Mouse (Mus musculus) midbrain, embryonic 14.5 days (tissue): Measurements from ENCODE around the gene Usf1. TPM values are rescaled to one million over a fixed set of nuclear protein-coding genes. Genes with fewer than 3 reads are reported as not detected.
A peak's percentile ranks its signal among the peaks of the same experiment; 100 is the strongest.

Experiments
- ATAC-seq: fragments of 200-750 bp; cut with Nextera tagmentation; 2 replicates; pipeline ENCODE4 v1.8.0; 2017; ENCODE audit warnings: moderate number of reproducible peaks, moderate library complexity; ENCODE audit not compliant: low FRiP score, low TSS enrichment
- DNase-seq: peaks from one replicate; pipeline ENCODE4 v3.0.0-alpha.2; 2015
- H3K27ac ChIP-seq: fragments of 300-500 bp; sonication (generic); replicated peaks from 2 replicates; pipeline ENCODE4 v1.5.1; 2014; ENCODE audit warnings: mild to moderate bottlenecking, low read depth, low read length, moderate library complexity
- H3K27me3 ChIP-seq: fragments of 300-500 bp; sonication (generic); 2 replicates; pipeline ENCODE4 v1.6.1; 2014; ENCODE audit warnings: low read length, control low read depth, mixed read lengths; ENCODE audit not compliant: control insufficient read depth, insufficient read depth
- H3K36me3 ChIP-seq: fragments of 300-500 bp; sonication (generic); 2 replicates; pipeline ENCODE4 v1.6.1; 2014; ENCODE audit warnings: low read length, control low read depth; ENCODE audit not compliant: control insufficient read depth, insufficient read depth
- H3K4me1 ChIP-seq: fragments of 300-500 bp; sonication (generic); 2 replicates; pipeline ENCODE4 v1.6.1; 2014; ENCODE audit warnings: mild to moderate bottlenecking, antibody characterized with exemption, low read length, control low read depth; ENCODE audit not compliant: control insufficient read depth, insufficient read depth
- H3K4me2 ChIP-seq: fragments of 300-500 bp; sonication (generic); 2 replicates; pipeline ENCODE4 v1.6.1; 2014; ENCODE audit warnings: mild to moderate bottlenecking, low read length, moderate library complexity
- H3K4me3 ChIP-seq: fragments of 300-500 bp; sonication (generic); replicated peaks from 2 replicates; pipeline ENCODE4 v1.5.1; 2014; ENCODE audit warnings: low read depth, low read length
- H3K9ac ChIP-seq: fragments of 300-500 bp; sonication (generic); replicated peaks from 2 replicates; pipeline ENCODE4 v1.6.1; 2014; ENCODE audit warnings: mild to moderate bottlenecking, low read length, moderate library complexity
- H3K9me3 ChIP-seq: fragments of 300-500 bp; sonication (generic); 2 replicates; pipeline ENCODE4 v1.6.1; 2016; ENCODE audit warnings: low read length, control low read depth, mixed read lengths; ENCODE audit not compliant: control insufficient read depth
- WGBS: fragments of 180-500 bp; shearing (Covaris S2); extraction: QIAGEN DNeasy Blood & Tissue Kit; methylation state at CpG from one replicate; pipeline ENCODE4 v1.1.7; 2014; 5-methylcytosine and 5-hydroxymethylcytosine counted together
- polyA plus RNA-seq: library from polyadenylated mRNA; unstranded; fragments of >200 nt; fragmentation: Nextera tagmentation; extraction: Ambion mirVana; gene quantifications from 2 replicates; pipeline ENCODE4 v1.2.1, GENCODE M21; 2014

The Usf1 gene
- polyA plus RNA-seq, 1 experiment from 2014 or later, result 207 TPM

DNA sequence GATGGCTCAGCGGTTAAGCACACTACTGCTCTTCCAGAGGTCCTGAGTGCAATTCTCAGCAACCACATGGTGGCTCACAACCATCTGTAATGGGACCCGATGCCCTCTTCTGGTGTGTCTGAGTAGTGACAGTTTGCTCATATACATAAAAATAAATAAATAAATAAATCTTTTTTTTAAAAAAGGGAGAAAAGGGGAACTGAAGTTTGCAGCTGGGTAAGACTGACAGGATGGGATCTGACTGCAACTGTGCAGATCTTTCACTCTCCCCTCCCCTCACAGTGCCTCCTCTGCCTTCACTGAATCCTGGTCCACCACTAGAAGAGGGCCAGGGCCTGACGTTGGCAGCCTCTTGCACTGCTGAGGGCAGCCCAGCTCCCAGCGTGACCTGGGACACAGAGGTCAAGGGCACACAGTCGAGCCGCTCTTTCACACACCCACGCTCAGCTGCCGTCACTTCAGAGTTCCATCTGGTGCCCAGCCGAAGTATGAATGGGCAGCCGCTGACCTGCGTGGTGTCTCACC lies 29.0 kb upstream of the Usf1 start:
- Histone ChIP-seq H3K4me3 (no peak overlapping the region), H3K27ac (no peak overlapping the region), H3K9ac (no peak overlapping the region), H3K4me1 (peaks cover 7% of the 10 kb centered on the region), H3K4me2 (no peak overlapping the region), H3K9me3 (no peaks in the 10 kb centered on the region), H3K27me3 (no peaks in the 10 kb centered on the region), H3K36me3 (no peaks in the 10 kb centered on the region)
- DNase-seq, result no peak
- ATAC-seq, result no peak
- 90% methylated on average over 11 of the region's 11 CpGs for WGBS

DNA sequence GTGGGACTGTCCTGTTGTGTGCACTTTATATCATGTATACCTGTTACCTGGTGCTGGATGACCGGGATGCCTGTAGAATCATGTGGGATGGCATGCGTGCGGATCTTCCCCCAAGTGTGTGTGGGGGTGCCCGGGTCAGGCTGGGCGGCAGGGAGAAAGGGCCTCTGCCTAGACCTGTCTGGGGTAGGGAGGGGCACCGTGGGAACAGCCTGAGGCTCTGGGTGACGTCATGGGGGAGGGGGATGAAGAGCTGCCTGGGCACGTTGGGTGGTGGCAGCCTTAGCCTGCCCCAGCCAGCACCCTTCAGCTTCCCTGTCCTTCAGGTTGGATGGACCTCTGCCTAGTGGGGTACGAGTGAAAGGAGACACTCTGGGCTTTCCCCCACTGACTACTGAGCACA lies 26.8 kb upstream of the Usf1 start:
- no peaks in the 10 kb centered on the region for H3K36me3 ChIP-seq
- no peaks in the 10 kb centered on the region for H3K27me3 ChIP-seq
- H3K9me3 ChIP-seq, result no peaks in the 10 kb centered on the region
- H3K9ac ChIP-seq, result no peak overlapping the region
- DNase-seq, result no peak
- ATAC-seq, result no peak
- H3K27ac ChIP-seq, result no peak overlapping the region
- WGBS, result 68% methylated on average over 9 of the region's 9 CpGs
- H3K4me2 ChIP-seq, result no peak overlapping the region
- no peak overlapping the region for H3K4me3 ChIP-seq
- peaks cover 7% of the 10 kb centered on the region for H3K4me1 ChIP-seq

DNA sequence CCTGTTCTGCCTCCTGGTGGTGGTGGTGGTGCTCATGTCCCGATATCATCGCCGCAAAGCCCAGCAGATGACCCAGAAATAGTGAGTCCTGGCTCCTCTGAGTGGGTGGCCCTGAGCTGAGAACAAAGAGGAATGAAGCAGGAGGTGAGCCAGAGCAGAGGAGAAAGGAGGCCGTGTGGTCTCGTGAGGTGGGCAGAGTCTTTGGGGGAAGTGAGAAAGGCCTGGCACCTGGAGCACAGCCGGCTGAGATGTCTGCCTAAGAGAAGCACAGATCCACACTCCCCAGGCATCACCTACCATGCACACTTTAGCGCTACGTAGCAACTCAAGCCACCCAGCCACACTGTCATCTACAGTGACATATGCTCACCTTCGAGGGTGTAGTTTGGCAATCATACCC lies 25.9 kb upstream of the Usf1 start:
- H3K27me3 ChIP-seq, result no peaks in the 10 kb centered on the region
- H3K4me1 ChIP-seq, result peaks cover 1% of the 10 kb centered on the region; the same call in 1 of the 2 replicates
- H3K9me3 ChIP-seq, result no peaks in the 10 kb centered on the region
- DNase-seq (no peak), ATAC-seq (no peak)
- no peak overlapping the region for H3K4me2 ChIP-seq
- no peak overlapping the region for H3K4me3 ChIP-seq
- WGBS, result 70% methylated on average over 9 of the region's 9 CpGs
- no peaks in the 10 kb centered on the region for H3K36me3 ChIP-seq
- no peak overlapping the region for H3K9ac ChIP-seq
- no peak overlapping the region for H3K27ac ChIP-seq

DNA sequence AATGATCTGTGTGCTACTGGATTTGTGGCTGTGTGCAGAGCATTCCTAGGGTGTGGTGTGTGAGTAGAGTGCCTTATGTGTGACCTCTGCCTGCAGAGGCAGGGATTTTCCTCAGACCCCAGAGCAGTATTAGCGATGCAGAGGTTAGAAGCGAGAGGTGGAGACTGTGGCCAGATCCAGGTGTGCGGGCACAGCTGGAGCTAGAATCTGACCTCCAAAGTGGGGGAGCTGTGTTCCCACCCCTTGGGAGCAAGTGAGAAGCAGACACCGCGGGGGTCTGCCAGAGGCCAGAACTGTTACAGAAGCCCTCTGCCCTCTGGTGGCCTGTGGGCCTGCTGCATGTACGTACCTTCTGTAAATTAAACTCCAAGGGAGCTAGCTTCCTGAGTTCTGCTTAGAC lies 24.0 kb upstream of the Usf1 start:
- Histone ChIP-seq H3K4me2 (no peak overlapping the region), H3K9ac (no peak overlapping the region), H3K4me1 (no peaks in the 10 kb centered on the region), H3K27ac (no peak overlapping the region), H3K36me3 (no peaks in the 10 kb centered on the region), H3K9me3 (no peaks in the 10 kb centered on the region), H3K4me3 (no peak overlapping the region), H3K27me3 (no peaks in the 10 kb centered on the region)
- DNase-seq (peak; percentile 60), ATAC-seq (no peak)
- 29% methylated on average over 6 of the region's 6 CpGs for WGBS

DNA sequence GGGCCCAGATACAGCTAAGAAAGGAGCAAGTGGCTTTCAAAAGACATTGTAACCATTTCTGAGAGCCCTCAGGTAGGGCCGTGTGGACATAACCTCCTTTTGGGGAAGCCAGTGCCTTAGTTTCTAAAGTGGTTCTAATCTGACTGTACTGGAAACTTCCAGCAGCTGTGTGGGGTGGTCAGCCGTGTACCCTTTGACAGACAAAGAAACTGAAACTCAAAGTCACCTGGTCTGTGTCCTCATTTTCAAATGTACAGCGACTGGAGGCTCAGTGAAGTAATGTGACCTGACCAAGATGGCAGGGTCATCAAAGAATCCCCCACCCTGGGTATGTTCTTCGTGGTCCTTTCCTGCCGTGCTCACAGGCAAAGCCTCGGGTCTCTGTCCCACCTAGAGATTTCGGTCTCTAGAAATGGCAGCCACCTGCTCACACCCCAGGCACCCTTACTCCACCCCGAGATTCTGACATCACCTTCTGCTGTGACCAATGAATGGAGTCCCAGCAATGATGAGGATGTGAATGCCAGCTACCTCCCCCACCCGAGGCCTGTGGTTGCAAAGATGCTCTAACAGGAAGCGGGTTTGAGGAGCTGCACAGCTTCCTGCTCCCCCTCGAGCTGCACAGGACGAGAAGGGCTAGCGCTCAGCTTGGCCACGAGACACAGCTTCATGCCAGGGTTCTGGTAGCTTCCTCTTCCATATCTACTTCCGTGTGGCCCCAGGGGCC lies 22.6 kb upstream of the Usf1 start, which contains the start of gene Arhgap30:
Gene Arhgap30 (plus strand): TSS at position 579 of the 727 bp plus-strand sequence.
- Histone ChIP-seq H3K4me3 (no peak within 1 kb of the TSS), H3K27me3 (no peaks in the 10 kb centered on the region), H3K36me3 (no peaks in the 10 kb centered on the region), H3K9ac (no peak within 1 kb of the TSS), H3K27ac (no peak within 1 kb of the TSS), H3K4me2 (no peak within 1 kb of the TSS), H3K9me3 (no peaks in the 10 kb centered on the region), H3K4me1 (no peaks in the 10 kb centered on the region)
- 85% methylated on average over 15 of the region's 15 CpGs for WGBS
- DNase-seq, result no peak
- ATAC-seq, result no peak

DNA sequence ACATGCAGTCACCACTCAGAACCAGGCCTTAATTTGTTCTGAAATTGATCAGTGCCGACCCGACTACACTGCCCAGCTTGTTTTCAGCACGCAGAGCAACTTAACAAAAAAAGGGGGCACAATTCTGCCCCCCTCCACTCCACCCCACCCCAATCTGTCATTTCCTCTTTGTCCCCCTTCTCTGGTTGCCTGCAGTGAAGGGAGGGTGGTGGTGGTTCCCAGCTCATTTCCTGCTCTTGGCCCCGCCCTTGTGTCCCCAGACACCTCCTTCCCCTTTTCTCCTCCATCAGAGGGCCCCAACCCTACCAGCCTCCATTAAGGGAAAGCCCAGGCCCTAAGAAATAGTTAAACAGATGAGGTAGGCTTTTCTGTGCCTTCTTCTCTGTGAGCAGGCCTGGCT lies 21.0 kb upstream of the Usf1 start:
- H3K9ac ChIP-seq, result no peak overlapping the region
- DNase-seq (no peak), ATAC-seq (no peak)
- no peak overlapping the region for H3K27ac ChIP-seq
- WGBS, result 89% methylated on average over 4 of the region's 4 CpGs
- no peak overlapping the region for H3K4me2 ChIP-seq
- no peaks in the 10 kb centered on the region for H3K4me1 ChIP-seq
- no peaks in the 10 kb centered on the region for H3K9me3 ChIP-seq
- no peaks in the 10 kb centered on the region for H3K27me3 ChIP-seq
- H3K36me3 ChIP-seq, result no peaks in the 10 kb centered on the region
- H3K4me3 ChIP-seq, result no peak overlapping the region

DNA sequence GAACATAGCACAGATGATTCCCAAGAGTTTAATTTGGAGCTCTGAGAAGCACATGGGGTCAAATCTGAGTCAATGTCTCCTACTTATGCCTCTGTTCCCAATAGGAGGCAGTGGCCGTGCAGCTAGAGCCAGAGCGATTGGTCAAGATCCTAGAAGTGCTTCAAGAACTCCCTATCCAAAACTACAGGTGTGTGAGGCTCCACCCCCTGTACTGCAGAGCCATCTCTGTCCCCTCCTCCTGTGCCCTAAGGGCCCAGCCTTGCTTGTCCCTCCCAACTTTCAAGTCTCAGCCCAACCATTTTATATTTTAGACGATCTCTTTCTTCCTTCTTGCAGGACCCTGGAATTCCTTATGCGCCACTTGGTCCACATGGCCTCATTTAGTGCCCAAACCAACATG lies 9.3 kb upstream of the Usf1 start:
- Histone ChIP-seq H3K4me2 (no peak overlapping the region), H3K27me3 (no peaks in the 10 kb centered on the region), H3K4me3 (no peak overlapping the region), H3K36me3 (no peaks in the 10 kb centered on the region), H3K9me3 (no peaks in the 10 kb centered on the region), H3K4me1 (no peaks in the 10 kb centered on the region), H3K27ac (no peak overlapping the region), H3K9ac (no peak overlapping the region)
- ATAC-seq, result no peak
- no peak for DNase-seq
- WGBS, result 77% methylated on average over 4 of the region's 4 CpGs

DNA sequence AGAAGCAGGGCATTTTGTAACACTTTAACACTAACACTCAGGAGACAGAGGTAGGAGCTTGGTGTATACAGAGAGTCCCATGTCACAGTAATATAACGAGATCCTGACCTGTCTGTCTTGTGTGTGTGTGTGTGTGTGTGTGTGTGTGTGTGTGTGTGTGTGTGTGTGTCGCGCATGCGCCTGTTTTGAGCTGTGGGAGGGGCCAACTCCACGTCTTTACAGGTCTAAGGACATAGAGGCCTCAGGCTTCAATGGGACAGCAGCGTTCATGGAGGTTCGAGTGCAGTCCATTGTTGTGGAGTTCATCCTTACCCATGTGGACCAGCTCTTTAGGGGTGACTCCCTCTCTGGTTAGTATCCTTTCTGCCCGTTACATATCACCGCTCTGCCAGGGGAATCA lies 8.1 kb upstream of the Usf1 start:
- no peak for ATAC-seq
- Histone ChIP-seq H3K36me3 (no peaks in the 10 kb centered on the region), H3K27me3 (no peaks in the 10 kb centered on the region), H3K4me1 (no peaks in the 10 kb centered on the region), H3K4me3 (no peak overlapping the region), H3K9ac (no peak overlapping the region), H3K4me2 (no peak overlapping the region), H3K27ac (no peak overlapping the region), H3K9me3 (no peaks in the 10 kb centered on the region)
- DNase-seq, result no peak
- WGBS, result 85% methylated on average over 9 of the region's 9 CpGs

DNA sequence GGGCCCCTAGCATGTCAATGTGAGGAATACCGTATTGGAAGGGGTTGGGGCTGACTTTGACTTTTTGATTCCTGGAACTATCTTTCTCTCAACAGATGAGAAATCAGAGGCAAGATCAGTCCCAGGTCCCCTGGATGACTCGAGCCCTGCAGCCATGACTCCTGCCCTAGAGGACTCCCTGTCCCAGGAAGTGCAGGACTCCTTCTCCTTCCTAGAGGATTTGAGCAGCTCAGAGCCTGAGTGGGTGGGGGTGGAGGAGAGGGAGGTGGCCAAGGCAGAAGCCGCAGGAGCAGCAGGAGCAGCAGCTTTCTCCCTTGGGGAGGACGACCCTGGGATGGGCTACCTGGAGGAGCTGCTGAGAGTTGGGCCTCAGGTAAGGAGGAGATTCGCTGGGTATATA lies 3.9 kb upstream of the Usf1 start:
- Histone ChIP-seq H3K9ac (no peak overlapping the region), H3K4me2 (no peak overlapping the region), H3K4me1 (no peaks in the 10 kb centered on the region), H3K27me3 (no peaks in the 10 kb centered on the region), H3K36me3 (no peaks in the 10 kb centered on the region), H3K27ac (no peak overlapping the region), H3K9me3 (no peaks in the 10 kb centered on the region), H3K4me3 (no peak overlapping the region)
- no peak for DNase-seq
- no peak for ATAC-seq
- WGBS, result 74% methylated on average over 5 of the region's 5 CpGs
